Mouse (Mus musculus) CH12.LX (cell line): ENCODE results near the gene Gm3435.
"Not testable (repeated sequence)": the region's sequence is repeated elsewhere in the genome, so short reads cannot be mapped to it uniquely, and the experiment has no call there.

Experiments
- CHD2 ChIP-seq: IDR thresholded peaks from 2 replicates; pipeline ENCODE4 v1.6.1; 2011; ENCODE audit warnings: low read length, improper control_type of control experiment
- CTCF ChIP-seq, 2 experiments: IDR thresholded peaks in 1 of 2; conservative IDR thresholded peaks in 1 of 2; 2 replicates each; pipeline ENCODE4 v1.5.1; 2011 to 2012; ENCODE audit warnings: low read depth in 2 of 2, low read length in 2 of 2, improper control_type of control experiment in 1 of 2, inconsistent platforms in 1 of 2, mild to moderate bottlenecking in 1 of 2, moderate library complexity in 1 of 2
- E2F4 ChIP-seq: IDR thresholded peaks from 2 replicates; pipeline ENCODE4 v1.6.1; 2011; ENCODE audit warnings: low read depth, low read length, improper control_type of control experiment; ENCODE audit not compliant: insufficient replicate concordance
- ETS1 ChIP-seq: conservative IDR thresholded peaks from 2 replicates; pipeline ENCODE4 v1.6.1; 2012; ENCODE audit warnings: low read depth, mild to moderate bottlenecking, inconsistent platforms, low read length, improper control_type of control experiment, moderate library complexity
- JUND ChIP-seq: conservative IDR thresholded peaks from 2 replicates; pipeline ENCODE4 v1.6.1; 2011; ENCODE audit warnings: low read depth, low read length, improper control_type of control experiment
- MAFK ChIP-seq: IDR thresholded peaks from 2 replicates; pipeline ENCODE4 v1.6.1; 2011; ENCODE audit warnings: low read length, improper control_type of control experiment; ENCODE audit not compliant: insufficient replicate concordance
- MXI1 ChIP-seq: IDR thresholded peaks from 2 replicates; pipeline ENCODE4 v1.6.1; 2011; ENCODE audit warnings: mild to moderate bottlenecking, low read depth, low read length, improper control_type of control experiment
- MYC ChIP-seq: IDR thresholded peaks from 2 replicates; pipeline ENCODE4 v1.6.1; 2011; ENCODE audit warnings: low read depth, mild to moderate bottlenecking, improper control_type of control experiment, low read length
- POLR2A ChIP-seq: IDR thresholded peaks from 2 replicates; pipeline ENCODE4 v1.6.1; 2011; ENCODE audit warnings: low read depth, mild to moderate bottlenecking, improper control_type of control experiment, low read length
- POLR2AphosphoS2 ChIP-seq: IDR thresholded peaks from 2 replicates; pipeline ENCODE4 v1.6.1; 2011; ENCODE audit warnings: low read depth, low read length, improper control_type of control experiment
- RAD21 ChIP-seq: IDR thresholded peaks from 2 replicates; pipeline ENCODE4 v1.6.1; 2011; ENCODE audit warnings: low read depth, mild to moderate bottlenecking, low read length, improper control_type of control experiment, moderate library complexity
- SMC3 ChIP-seq: IDR thresholded peaks from 2 replicates; pipeline ENCODE4 v1.6.1; 2011; ENCODE audit warnings: low read depth, low read length, improper control_type of control experiment
- TCF12 ChIP-seq: IDR thresholded peaks from 2 replicates; pipeline ENCODE4 v1.6.1; 2014; ENCODE audit warnings: low read depth, mild to moderate bottlenecking, inconsistent platforms, low read length, improper control_type of control experiment
- ZNF384 ChIP-seq: IDR thresholded peaks from 2 replicates; pipeline ENCODE4 v1.6.1; 2012; ENCODE audit warnings: low read depth, low read length, improper control_type of control experiment, inconsistent platforms

GRCm38 (mm10) chr17:14978362-14979038 lies 31.5 kb upstream of the Gm3435 start, which contains the start of the genes 9030025P20Rik and Gm3417:
- TF ChIP-seq SMC3; MYC; CTCF (conservative IDR thresholded peaks at IDR 0.05 in 1 of 2, IDR thresholded peaks at IDR 0.05 in 1 of 2; ENCODE audit: low read depth in 2 of 2, low read length in 2 of 2); CHD2; ETS1; POLR2A; JUND; E2F4; MAFK; RAD21; ZNF384; MXI1; TCF12; POLR2AphosphoS2: not testable (repeated sequence)
